Mouse (Mus musculus): ENCODE measurements around the gene Unc50. TPM values are rescaled to one million over a fixed set of nuclear protein-coding genes. Genes with fewer than 3 reads are reported as not detected.
A peak's percentile ranks its signal among the peaks of the same experiment; 100 is the strongest.

Unc50 gene
- total RNA-seq, 2 experiments from 2014 or later = 53.3 to 59.7 TPM

GRCm38 (mm10) chr1:37466322-37466995 lies 36.5 kb downstream of the Unc50 start:
- no peak for DNase-seq (ENCODE audit: low spot score in 2 of 2)
- H3K27ac ChIP-seq = no peak overlapping the region
- peak; percentile 38 for TF ChIP-seq CTCF (conservative IDR thresholded peaks at IDR 0.05)
- no peak overlapping the region for H3K4me3 ChIP-seq

GRCm38 (mm10) chr1:37467806-37468205 lies 37.9 kb downstream of the Unc50 start:
- H3K4me3 ChIP-seq = no peak overlapping the region
- TF ChIP-seq CTCF (conservative IDR thresholded peaks at IDR 0.05) = no peak
- H3K27ac ChIP-seq = no peak overlapping the region
- no peak for DNase-seq (ENCODE audit: low spot score in 2 of 2)

DNA sequence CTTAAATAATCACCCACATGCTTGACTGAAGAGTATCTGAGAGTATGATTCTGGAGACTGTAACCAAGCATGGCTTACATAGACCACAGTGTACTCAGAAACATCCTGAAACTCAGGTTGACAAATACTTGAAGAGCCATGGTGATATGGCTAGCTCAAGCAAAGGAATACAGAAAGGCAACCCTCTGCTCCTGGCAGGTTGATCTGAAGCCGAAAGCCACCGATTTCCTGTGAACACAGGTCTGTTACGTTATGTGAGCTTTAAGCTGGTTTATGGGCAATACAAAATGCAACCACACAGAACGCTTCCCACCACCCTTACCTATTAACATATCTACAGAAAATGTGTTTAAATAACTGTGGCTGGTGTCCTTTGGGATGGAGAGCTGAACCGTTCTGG lies 39.1 kb downstream of the Unc50 start:
- DNase-seq (ENCODE audit: low spot score in 2 of 2) = no peak
- Histone ChIP-seq H3K27ac (no peak overlapping the region), H3K4me3 (no peak overlapping the region)
- no peak for TF ChIP-seq CTCF (conservative IDR thresholded peaks at IDR 0.05)

DNA sequence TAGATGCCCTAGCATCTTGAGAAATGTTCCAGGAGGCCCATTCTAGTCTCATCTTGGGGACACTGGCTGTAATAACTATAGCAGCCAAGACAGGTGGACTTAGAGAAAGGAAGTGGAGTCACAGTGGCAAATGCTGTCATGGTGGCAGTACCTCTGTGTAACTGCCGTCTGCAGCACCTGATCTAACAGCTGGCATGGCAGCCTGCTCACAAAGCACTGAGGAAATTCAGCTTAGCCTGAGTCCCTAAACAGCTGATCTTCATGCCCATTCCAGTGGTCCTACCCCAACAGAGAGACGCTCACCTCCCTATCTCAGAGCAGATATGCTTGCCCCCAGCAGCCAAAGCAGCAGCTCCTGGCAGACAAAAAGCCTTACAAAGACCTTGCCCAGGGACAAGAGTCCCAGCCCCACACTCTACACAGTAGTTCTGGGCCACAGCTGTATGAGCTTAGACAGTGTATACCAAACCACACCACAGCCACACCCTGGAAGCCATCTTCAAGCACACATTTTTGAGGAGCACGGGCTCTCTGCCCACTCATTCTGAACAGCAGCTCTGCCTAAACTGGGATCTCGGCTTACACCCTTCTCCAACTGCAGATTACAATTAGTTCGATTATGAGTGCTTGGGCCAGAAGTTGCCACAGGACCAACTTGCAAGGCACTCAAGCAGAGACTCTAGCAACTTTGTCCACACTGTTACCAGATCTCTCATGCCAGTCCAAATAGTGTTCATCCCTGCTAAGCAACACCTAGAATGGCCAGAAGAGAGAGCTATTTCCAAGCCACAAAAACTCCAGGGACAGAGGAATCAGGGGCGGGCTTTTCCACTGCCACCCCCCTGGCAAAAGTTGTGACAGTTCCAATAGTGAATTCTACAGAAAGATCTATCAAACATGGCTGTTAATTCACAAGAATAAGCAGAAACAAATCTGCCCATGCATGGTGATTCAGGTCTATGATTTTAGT lies 41.5 kb downstream of the Unc50 start:
- Histone ChIP-seq H3K27ac (no peak overlapping the region), H3K4me3 (no peak overlapping the region)
- peak; percentile 73 for TF ChIP-seq CTCF (conservative IDR thresholded peaks at IDR 0.05)
- DNase-seq (ENCODE audit: low spot score in 2 of 2) = peak in 1 of 2 experiments; percentile 33

DNA sequence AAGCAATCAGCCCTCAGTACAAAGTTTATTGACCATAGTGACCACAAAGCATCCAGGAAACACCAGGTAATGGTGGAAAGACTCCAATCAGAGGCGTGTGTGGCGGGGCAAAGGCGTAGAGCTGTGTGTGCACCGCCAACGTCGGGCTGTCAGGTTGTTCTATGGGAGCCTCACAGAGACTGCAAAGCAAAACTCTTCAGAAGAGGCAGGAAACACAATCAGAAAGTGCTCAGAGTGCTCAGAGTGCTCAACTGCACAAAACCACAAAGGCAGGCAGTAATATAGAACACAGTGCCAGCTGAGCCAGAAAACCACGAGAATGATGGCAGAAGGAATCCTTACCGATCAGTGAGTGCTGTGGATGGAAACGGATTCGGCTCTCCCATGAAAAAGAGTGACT lies 43.3 kb downstream of the Unc50 start:
- no peak overlapping the region for H3K4me3 ChIP-seq
- H3K27ac ChIP-seq = no peak overlapping the region
- DNase-seq (ENCODE audit: low spot score in 2 of 2) = no peak
- no peak for TF ChIP-seq CTCF (conservative IDR thresholded peaks at IDR 0.05)

GRCm38 (mm10) chr1:37474046-37474445 lies 44.1 kb downstream of the Unc50 start:
- DNase-seq (ENCODE audit: low spot score in 2 of 2) = no peak
- Histone ChIP-seq H3K4me3 (no peak overlapping the region), H3K27ac (no peak overlapping the region; the same call in 1 of the 2 replicates)
- no peak for TF ChIP-seq CTCF (conservative IDR thresholded peaks at IDR 0.05)

DNA sequence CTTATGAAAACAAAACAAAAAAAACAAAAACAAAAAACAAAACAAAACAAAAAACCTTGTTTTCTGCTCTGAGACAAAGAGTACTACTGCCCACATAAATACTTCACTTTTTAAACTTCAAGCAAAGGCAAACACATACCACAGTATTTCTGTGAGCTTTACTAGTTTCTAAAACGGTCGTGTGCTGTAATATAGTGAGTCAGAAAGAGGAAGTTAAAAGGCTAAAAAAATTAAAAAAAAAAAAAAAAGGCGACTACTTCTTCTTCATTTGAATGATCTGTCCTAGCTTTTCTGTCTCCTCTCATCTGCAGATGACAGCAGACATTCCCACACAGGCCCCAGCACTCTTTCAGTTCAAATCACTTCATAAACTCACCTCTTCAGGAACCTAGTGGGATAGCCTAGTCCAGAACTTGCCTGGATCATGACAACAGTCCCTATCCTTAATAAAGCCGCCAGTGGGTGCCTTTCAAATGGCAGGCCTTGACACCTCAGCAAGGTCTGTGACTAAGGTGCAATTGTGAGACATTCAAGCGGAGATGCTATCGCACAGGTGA lies 44.8 kb downstream of the Unc50 start:
- H3K27ac ChIP-seq = no peak overlapping the region; the same call in 1 of the 2 replicates
- no peak overlapping the region for H3K4me3 ChIP-seq
- no peak for TF ChIP-seq CTCF (conservative IDR thresholded peaks at IDR 0.05)
- no peak for DNase-seq (ENCODE audit: low spot score in 2 of 2)

- TF ChIP-seq CTCF (conservative IDR thresholded peaks at IDR 0.05) = no peak
- no peak for DNase-seq (ENCODE audit: low spot score in 2 of 2)
- no peak overlapping the region for H3K4me3 ChIP-seq
- no peak overlapping the region for H3K27ac ChIP-seq
These were observed 45.4 kb downstream of the Unc50 start for GRCm38 (mm10) chr1:37475312-37475711.

GRCm38 (mm10) chr1:37477250-37477649 lies 47.3 kb downstream of the Unc50 start:
- Histone ChIP-seq H3K27ac (no peak overlapping the region), H3K4me3 (no peak overlapping the region)
- DNase-seq (ENCODE audit: low spot score in 2 of 2) = no peak
- TF ChIP-seq CTCF (conservative IDR thresholded peaks at IDR 0.05) = no peak

- Histone ChIP-seq H3K4me3 (no peak overlapping the region), H3K27ac (no peak overlapping the region)
- DNase-seq (ENCODE audit: low spot score in 2 of 2) = no peak
- TF ChIP-seq CTCF (conservative IDR thresholded peaks at IDR 0.05) = no peak
These were observed 48.0 kb downstream of the Unc50 start for GRCm38 (mm10) chr1:37477928-37478327.

- no peak overlapping the region for H3K27ac ChIP-seq
These were observed 48.5 kb downstream of the Unc50 start for GRCm38 (mm10) chr1:37478416-37478815.

GRCm38 (mm10) chr1:37479074-37479473 lies 49.1 kb downstream of the Unc50 start:
- DNase-seq (ENCODE audit: low spot score in 2 of 2) = peak; percentile 13 to 25
- peak; percentile 77 for TF ChIP-seq CTCF (conservative IDR thresholded peaks at IDR 0.05)

More at GRCm38 (mm10) chr1:37478416-37478815, 48.5 kb downstream of the Unc50 start:
- TF ChIP-seq CTCF (conservative IDR thresholded peaks at IDR 0.05) = no peak
- DNase-seq (ENCODE audit: low spot score in 2 of 2) = no peak
- H3K4me3 ChIP-seq = no peak overlapping the region

GRCm38 (mm10) chr1:37479759-37480158 lies 49.8 kb downstream of the Unc50 start:
- no peak for TF ChIP-seq CTCF (conservative IDR thresholded peaks at IDR 0.05)
- no peak for DNase-seq (ENCODE audit: low spot score in 2 of 2)
- H3K27ac ChIP-seq = no peak overlapping the region
- H3K4me3 ChIP-seq = no peak overlapping the region

More at GRCm38 (mm10) chr1:37479074-37479473, 49.1 kb downstream of the Unc50 start:
- H3K4me3 ChIP-seq = no peak overlapping the region
- no peak overlapping the region for H3K27ac ChIP-seq

Data from layer of hippocampus, adult 2 months (tissue).